Mouse (Mus musculus): ENCODE results near the gene Rabac1.

Gene Rabac1

DNA sequence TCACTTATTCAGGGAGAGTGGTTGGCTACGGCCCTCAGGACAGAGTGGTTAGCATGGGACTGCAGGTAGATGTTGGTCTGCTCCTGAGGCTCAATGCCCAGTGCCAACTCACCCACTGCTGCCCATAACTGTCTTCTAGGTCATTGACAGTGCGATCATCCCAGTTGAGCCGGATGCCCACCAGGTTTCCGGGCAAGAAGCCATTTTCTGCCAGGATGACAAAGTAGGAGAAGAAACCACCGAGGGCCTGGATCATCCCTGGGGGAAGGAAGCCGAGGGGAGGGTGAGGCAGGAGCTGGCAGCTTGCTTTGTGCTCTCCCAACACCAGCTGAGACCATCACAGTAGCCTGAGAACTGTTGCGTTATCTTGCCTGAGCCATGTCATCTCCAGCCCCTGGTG lies 7.9 kb upstream of the Rabac1 start:
- no peak for DNase-seq (ENCODE audit: low spot score in 2 of 2)

DNA sequence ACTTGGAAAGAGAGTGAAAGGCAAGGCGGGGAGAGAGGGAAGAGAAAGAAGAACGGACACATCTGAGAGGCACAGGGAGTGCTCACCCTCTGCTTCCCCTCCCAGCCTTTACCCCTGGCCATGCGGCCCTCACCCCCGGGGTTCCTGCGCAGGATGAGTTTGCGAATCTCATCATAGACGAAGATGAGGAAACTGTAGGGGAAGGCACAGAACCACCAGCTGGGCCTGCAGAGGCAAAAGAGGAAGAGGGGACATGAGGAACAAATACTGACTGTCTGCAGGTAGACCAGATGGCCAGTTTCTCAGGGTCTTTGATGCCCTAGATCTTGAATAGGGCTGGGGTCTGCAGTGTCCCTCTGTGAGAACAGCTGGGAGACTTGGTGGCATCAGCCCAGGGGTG lies 6.2 kb upstream of the Rabac1 start:
- DNase-seq (ENCODE audit: low spot score in 2 of 2), result peak in 1 of 2 experiments; percentile 41

DNA sequence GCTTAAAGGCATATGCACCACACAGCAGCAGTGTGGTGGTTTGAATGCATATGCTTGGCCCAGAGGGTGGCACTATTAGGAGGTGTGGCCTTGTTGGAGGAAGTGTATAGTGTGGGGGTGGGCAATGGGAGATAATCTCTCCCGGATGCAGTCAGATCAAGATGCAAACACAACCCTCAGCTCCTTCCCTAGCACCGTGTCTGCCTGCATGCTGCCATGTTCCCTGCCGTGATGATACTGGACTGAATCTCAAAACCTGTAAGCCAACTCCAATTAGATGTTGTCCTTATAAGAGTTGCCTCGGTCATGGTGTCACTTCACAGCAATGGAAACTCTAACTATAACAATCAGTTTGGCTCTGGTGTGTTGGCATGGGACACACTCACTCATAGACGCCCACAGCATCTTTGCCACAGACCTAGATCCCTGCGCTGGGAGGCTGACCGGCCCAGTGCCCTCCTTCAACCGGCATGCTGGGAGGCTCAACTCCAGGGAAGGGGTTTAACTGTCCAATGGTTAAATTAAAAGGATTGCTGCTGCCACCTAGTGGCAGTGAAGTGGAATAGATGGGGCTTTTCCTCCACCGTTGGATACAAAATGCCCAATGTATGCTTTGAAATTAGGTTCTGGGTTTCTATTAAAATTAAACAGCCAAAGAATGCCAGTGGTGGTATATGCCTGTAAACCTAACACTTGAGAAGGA lies 2.5 kb upstream of the Rabac1 start:
- DNase-seq (ENCODE audit: low spot score in 2 of 2), result no peak

DNA sequence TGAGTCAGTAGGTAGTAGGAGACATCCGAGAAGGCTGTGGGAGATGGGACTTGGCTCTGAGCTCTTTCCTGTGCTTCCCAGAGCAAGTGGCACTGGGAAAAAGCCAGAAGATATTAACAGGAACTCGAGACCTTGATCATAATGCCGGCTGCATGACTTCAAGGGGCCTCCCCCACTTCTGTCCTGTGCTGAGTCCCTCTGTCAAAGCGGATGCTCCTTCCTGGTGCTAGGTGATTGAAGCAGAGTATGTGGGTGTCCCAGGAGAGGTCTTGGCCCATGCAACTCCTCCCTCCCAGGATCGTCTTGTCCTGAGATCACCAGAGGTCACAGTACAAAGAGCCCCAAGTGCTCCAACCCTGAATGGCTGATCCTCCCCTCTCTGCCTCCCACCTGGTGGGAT lies 1.3 kb upstream of the Rabac1 start:
- DNase-seq (ENCODE audit: low spot score in 2 of 2), result no peak

DNA sequence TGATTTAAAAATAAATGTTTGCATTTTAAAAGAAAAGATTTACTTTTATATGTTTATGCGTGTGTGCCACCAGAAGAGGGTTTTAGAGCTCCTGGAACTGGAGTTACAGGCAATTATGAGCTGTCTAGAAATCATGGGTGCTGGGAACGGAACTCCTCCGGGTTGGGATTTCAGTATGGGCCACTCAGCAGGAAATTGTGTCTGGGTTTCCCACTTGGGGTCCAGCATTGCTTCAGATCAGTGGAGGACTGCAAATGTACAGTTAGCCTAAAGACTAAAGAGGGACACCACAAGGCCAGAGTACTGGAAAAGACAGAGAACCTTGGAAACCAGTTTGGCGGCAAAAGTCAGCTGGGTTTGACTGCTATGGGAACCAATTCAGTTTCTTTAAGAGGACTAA lies 654 bp upstream of the Rabac1 start:
- no peak for DNase-seq (ENCODE audit: low spot score in 2 of 2)

DNA sequence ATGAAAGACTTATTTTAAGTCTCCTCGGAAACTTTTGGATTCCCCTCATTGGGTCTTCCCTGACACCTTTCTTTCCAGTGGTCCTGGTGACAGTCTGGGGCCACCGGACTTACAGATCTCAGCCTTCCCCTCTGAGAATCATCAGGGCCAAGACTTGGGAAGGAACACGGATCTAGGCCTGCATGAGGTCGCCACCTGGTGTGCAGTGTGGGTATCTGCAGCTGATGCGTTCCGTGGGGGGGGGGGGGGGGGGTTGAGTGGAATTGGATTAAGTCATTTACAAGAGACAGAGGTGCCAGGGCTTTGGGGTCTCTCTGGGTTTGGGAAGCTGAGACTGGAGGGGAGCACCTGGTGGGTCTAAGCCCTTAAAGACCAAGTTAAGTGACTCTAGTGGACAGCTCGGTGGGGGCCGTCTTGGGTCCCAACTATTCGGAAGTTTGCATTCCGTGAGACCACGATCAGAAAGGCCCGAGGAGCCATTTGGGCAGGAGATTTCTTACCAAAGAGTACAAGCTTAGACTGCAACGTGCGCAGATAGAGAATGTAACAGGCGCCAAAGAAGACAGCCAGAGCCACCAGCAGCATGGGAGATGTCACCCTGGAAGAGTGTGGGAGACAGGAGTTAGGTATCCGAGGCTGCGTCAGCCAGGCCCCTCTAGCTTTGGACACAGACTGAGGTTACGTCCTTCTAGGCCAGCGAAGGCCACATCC lies 1.1 kb downstream of the Rabac1 start:
- DNase-seq (ENCODE audit: low spot score in 2 of 2), result peak; percentile 15 to 22

DNA sequence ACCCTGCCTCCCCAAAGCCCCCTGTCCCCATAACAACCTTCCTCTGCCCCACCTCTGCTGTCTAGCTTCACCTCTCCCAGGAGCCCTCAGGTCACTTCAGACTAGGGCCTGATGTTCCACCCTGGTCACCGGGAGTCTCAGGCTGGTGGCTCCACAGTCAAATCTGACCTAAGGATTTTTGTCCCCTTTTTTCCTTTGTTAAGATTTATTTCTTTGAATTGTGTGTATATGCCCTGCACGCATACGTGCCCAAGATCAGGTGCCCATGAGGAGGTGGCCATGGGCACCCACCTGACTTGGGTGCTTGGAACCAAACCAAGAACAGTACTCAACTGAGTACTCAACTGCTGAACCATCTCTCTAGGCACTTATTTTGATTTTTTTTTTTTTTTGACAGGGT lies 2.2 kb downstream of the Rabac1 start:
- no peak for DNase-seq (ENCODE audit: low spot score in 2 of 2)

DNA sequence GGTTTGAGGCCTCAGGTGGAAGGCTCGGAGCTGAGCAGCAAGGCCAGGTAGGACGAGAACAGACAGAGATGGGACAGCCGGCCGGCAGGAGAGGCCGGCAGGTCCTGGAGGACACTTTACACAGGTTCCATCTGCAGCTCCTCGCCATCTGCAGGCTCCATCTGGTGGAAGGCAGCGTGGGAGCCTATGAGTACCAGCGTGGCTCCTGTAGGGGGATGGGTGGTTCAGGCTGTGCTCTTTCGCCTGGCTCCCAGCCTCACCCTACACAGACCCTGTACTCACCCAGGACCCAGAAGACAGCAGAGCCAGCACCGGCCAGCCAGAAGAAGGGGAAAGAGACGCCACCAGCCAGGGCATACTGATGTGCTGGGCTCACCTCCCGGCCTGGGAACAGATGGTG lies 2.7 kb downstream of the Rabac1 start:
- DNase-seq (ENCODE audit: low spot score in 2 of 2), result no peak

DNA sequence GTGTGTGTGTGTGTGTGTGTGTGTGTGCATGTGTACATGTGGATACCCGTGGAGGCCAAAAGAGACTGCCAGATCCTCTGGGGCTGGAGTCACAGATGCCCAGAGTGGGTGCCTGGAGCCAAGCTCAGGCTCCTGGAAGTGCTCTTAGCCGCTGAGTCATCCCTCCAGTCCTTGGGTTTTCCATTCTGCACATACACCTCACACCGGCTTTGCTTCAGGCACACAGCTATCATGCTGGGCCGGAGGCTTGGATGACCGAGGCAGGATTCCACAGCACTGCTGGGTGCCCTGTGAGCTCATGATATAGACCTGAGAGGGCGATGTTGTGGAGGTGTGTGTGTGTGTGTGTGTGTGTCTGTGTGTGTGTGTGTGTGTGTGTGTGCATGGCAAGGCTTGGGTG lies 4.1 kb downstream of the Rabac1 start:
- DNase-seq (ENCODE audit: low spot score in 2 of 2), result no peak

DNA sequence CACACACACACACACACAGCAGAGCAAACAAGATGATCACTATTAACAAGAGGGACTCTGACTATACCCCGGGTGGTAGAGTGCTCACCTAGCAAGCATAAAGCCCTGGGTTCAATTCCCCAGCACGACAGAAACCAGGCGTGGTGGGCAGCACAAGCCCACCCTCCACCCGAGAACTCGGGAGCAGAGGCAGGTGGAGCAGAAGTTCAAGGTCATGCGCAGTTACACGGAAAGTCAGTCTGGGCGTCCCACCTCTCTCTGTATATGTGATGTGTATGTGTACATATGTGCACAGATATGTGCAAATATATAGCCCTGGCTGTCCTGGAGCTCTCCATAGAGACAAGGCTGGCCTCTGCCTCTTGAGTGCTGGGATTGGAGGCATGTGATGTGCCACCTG lies 4.6 kb downstream of the Rabac1 start:
- DNase-seq (ENCODE audit: low spot score in 2 of 2), result no peak

DNA sequence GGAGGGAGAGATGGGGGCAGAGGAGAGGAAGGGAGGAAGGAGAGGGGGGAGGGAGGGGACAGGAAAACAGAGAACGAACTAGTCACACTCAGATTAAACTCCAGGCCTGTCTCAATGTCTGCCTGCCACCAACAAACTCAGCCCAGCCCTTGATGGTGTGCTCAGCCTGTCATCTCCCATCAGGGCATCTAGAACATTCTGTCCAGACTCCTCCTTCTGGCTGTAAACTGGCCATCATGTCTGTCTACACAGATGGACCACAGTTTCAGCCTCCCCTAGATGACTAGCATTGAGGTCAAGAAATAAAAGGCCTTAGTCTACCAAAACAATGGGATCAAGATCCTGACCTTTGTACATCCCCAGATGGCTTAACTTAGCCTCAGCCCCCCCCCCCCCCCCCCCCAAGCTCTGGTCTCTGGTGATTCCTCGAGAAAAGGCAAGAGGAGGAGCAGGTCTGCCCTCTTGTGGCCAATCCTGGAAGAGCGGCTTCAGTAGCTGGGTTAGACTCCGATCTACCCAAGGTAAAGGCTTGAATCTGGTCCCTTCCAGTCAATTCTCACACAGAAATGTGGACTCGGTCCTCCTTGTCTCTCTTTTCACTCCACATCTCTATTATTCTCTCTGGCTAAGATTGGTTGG lies 7.5 kb downstream of the Rabac1 start:
- peak; percentile 70 to 77 for DNase-seq (ENCODE audit: low spot score in 2 of 2)

DNA sequence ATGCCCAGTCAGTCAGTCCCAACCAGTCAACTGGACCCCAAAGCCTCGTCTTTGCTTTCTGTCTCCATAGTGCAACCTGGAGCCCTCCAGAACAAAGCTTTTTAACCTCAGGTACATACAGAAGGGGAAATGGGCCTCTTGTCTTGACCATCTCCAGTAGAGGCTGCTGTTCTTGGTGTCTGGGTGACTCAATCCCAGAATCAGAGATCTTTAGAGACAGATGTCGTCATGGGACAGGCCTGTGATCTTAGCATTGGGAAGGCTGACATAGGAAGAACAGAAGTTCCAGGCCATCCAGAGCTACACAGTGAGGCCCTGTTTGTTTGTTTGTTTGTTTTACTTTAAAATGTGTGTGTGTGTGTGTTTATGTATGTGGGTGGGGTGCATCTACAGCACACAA lies 8.3 kb downstream of the Rabac1 start:
- no peak for DNase-seq (ENCODE audit: low spot score in 2 of 2)

DNA sequence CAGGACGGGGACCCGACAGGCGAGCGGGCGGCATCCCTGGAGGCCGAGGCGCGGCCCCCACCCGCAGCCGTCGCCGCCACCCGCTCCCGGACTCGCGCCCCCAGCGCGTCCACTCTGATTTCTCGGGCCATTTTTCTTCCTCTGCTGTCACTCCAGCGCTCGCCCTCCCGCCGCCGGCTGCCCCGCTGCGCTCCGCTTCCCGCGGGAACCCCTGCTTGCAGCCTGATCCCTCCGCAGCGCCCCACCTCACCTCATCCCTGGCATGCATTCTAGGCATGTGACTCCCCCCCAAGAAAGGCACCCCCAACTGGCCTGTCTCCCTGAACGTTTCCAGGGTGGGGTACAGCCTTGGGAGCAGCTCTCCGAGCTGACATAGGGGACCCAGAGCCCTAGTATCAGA lies 17.3 kb downstream of the Rabac1 start:
- DNase-seq (ENCODE audit: low spot score in 2 of 2), result no peak

DNA sequence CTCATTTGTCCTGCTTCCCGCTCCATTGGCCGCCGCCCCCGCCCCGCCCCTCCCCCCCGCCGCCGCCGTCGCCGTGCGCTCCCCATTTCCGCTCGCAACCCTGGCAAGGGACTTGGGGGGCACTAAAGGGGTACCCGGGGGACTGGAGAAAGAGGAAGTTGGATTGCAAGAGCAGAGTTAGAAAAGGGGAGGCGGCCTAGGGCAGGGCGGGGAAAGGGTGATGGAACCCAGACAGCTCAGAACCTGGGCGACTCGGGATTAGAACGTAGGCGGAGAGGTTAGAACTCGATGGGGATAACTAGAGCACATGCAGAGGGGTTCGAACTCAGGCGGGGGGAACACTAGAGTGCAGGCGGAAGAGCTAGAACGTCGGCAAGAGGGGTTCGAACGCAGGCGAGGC lies 18.1 kb downstream of the Rabac1 start:
- peak; percentile 77 to 78 for DNase-seq (ENCODE audit: low spot score in 2 of 2)

DNA sequence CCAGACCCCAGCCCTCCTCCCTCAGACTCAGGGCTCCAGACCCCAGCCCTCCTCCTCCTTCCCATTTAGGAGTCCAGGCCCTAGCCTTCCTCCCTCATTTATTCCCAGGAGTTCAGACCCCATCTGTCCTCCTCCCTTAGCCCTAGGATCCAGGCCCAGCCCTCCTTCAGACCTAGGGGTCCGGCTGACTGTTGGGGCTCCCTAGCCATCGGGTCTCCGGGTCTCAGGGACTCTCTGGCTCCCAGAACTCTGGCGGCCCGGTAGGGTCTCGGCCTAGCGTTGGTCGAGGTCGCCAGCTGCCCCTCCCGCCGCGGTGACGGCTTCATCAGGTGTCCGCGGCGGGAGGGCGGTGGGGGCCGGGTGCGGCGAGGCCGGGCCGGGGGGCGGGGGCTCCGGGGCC lies 18.6 kb downstream of the Rabac1 start:
- no peak for DNase-seq (ENCODE audit: low spot score in 2 of 2)

DNA sequence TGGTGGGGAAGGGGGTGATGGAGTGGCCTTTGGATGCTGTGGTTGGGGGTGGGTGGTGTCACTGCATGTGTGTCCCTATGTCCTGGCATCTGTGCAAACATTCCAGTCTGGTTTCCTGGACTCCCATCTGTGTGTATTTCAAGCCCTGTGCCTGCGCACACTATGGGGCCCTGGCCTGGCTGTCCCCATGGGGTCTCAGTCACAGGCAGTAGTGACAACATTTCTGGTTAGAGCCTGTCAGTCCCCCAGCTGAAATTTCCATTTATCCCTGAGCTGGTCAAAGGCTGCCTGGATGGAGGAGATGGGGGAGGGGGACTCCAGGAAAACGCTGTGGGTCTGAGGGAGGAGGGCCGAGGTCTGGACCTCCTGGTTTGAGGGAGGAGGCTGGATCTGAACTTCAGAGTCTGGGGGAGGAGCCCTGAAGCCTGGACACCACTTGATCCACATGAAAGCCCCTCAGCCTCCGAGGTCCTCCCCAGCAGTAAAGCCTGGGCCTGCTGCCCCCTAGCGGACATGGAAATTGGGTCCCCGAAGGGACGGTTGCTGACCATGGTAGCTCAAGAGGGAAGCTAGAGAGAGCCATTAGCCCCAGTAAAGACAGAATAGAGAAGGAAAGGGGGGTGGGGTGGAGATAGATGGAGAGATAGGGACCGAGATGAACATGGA lies 22.5 kb downstream of the Rabac1 start:
- DNase-seq (ENCODE audit: low spot score in 2 of 2), result peak; percentile 69 to 77

DNA sequence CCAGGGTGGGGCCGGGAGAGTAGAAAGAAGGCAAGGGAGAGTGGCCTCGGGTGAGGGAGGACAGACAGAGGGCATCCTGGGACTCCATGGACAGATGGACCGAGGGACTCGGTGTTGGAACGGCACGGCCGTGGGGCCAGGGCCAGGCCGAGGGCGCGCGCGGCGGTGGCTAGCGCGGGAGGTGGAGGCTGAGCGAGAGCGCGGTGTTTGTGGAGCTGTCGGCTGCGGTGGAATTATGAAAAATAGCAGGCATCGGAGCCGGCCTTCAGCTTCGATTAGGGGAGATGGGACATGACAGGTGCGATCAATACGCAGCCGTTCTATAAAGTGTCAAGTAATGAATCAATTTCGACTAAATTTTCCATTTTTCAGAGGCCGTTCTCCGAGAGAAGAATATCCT lies 23.8 kb downstream of the Rabac1 start:
- no peak for DNase-seq (ENCODE audit: low spot score in 2 of 2)

DNA sequence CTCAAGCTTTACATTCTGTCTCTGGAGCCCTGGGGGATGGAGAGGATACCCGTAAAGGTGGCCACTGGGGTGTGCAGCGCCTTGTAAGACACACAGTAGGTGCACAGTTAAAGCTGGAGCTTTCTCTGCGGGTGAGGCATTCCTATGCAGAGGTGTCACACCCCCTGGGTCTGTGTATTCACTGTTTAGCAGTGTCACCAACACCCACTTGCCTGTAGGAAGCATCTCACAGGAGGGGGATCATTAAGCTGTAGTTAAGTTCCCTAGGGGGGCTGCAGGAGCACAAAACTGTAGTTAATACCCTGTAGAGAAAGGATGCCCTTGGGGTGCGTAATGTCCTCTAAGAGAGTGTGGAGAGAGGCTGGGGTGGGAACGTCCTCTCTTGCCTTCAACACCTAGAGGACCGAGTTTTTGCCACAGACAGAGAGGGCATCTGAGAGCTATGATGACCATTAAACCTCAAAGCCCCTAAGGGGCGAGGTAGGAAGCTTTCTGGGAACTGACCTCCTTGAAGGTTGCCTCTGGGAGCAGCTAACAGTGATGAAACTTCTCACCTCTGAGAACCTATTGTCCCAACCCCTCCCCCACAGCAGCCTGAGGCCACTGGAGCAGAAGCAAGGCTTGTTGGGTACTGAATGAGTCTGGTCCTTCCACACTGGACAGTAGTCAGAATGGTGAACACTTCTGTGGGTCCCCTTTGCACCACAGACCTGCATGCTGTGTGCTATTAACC lies 25.1 kb downstream of the Rabac1 start:
- DNase-seq (ENCODE audit: low spot score in 2 of 2), result no peak

DNA sequence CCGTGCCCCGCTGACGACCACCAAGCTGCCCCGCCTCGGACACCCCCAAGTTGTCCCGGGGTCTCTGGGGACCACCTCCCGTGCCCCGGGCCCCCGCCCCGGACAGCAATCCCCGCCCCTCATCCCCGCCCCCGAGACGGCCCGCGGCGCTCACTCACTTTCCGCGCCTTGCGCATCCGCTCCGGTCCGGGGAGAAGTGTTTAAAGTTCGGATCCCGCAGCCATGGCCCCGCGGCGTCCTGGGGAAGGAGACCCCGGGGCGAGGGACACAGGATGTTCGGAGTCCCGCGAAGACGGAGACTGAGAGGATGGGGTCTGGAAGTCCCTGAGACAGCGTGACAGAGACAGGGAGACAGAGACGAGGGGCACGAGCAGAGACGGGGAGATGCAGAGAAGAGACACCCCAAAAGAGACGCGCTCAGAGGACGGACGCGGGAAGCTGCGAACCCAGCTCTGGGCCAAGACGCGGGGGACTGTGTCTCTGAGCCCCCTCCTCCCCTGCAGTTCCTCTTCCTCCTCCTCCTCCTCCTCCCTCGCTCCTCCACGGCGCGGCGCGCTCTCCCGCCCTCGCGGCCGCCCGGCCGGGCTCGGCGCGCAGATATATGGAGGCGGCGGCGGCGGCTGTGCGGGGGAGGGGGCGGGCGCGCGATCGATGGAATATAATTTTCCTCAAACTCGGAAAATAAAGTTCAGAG lies 28.1 kb downstream of the Rabac1 start, which contains the start of gene Gm4881:
TSS of gene Gm4881 (minus strand) at position 238 of the 694 bp plus-strand sequence.
- DNase-seq (ENCODE audit: low spot score in 2 of 2), result no peak

DNA sequence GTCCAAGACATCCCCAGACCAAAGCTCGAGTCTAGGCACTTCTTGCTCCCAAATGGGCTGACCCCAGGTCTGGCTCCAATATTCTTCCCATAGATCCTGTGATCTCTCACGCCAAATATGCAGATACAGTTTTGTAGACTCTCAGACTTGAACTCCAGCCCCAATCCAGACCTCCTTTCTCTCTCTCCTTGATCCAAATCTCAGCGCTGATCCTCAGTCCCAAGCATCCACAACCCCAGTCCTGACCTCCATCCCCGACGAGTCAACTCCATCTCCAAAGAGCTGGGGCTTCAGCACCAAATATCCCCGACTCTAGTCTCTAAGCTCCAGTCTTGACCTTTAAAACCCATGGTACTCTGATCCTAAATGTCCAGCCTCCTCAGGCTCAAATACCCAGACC lies 28.9 kb downstream of the Rabac1 start:
- no peak for DNase-seq (ENCODE audit: low spot score in 2 of 2)

DNA sequence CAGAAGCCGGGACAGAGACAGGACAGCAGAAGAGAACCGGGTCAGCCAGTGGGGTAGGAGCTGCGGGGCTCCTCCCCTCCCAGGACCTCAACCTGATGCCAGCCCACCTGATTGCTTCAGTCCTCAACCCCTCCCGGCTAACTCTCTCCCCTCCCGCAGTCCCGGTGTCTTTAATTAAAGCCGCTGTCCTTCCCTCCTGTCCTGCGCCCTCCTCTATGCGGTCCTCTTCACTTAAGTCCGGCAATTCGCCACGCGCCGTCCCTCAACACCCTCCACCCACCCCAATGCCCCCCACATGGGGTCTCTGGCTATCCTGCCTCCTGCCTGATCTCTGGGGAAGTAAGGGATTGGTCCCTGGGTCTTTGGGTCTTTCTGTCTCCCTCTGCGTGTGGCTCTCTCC lies 40.9 kb downstream of the Rabac1 start:
- no peak for DNase-seq (ENCODE audit: low spot score in 2 of 2)
